Comparison of ENCODE assay signal across 8 mouse cellular contexts in genomic region chr5:113310377-113311003, GRCm38 (mm10). TPM values are rescaled to one million over a fixed set of nuclear protein-coding genes. Genes with fewer than 3 reads are reported as not detected.
DNase-seq lines count a peak whose midpoint lies in the region; TF ChIP-seq lines count a peak whose summit lies in the region.

Gene Sgsm1, minus strand, starts transcription at chr5:113310786.

- peak within 1 kb of the TSS; percentile 85 for H3K4me3 ChIP-seq in olfactory bulb, adult 2 months (ENCODE audit: insufficient read depth, low read depth, low read length)

- DNase-seq in MN1 (ENCODE audit: low spot score), result peak; percentile 94
- DNase-seq in cerebellum, adult 9-10 months, result peak; percentile 92
- DNase-seq in frontal cortex, adult 2 months (ENCODE audit: extremely low spot score in 1 of 2, low spot score in 1 of 2), result peak in 1 of 2 experiments; percentile 84
- DNase-seq in heart, postnatal 4 days, result peak; percentile 80
- peak; percentile 70 to 81 for DNase-seq in layer of hippocampus, adult 8-10 months (ENCODE audit: low spot score in 2 of 2)
- DNase-seq in lung, adult 18-20 months, result peak; percentile 76 to 82
- DNase-seq in urinary bladder, adult 2 months (ENCODE audit: low spot score), result peak; percentile 61

- peak within 1 kb of the TSS; percentile 92 for H3K27ac ChIP-seq in olfactory bulb, adult 2 months (ENCODE audit: insufficient read depth, low read depth, low read length)

- WGBS in olfactory bulb, adult 2 months, result 1% methylated on average over 53 of the region's 53 CpGs

- peak; percentile 76 for TF ChIP-seq POLR2A in olfactory bulb, adult 2 months (IDR thresholded peaks at IDR 0.05; ENCODE audit: insufficient read depth, low read depth, low read length)

- 0 out of 2 replicates have a peak, but pooled peaks have one; percentile 12 for TF ChIP-seq CTCF in olfactory bulb, adult 2 months (IDR thresholded peaks at IDR 0.05; ENCODE audit: insufficient read depth, low read depth, low read length)

- H3K4me1 ChIP-seq in olfactory bulb, adult 2 months (ENCODE audit: control insufficient read depth, insufficient read depth, low read length), result peaks cover 37% of the 10 kb centered on the region

RNA-seq across cellular contexts. Expression of gene Sgsm1, which starts in this region (rescaled TPM):
- polyA plus RNA-seq in frontal cortex, adult 2 months (2012; rRNA removed), result 66.4 and 69.8 TPM in 2 replicates
- under 1 TPM; 0.77 to 0.86 TPM for total RNA-seq in heart, postnatal 4 days (2021)
- total RNA-seq in layer of hippocampus, adult 8-10 months (2022), result 100 to 1,000 TPM in 1 of 4 experiments, 10 to 100 TPM in 3; 77.8 to 102 (median 87.4) TPM
- not detected in 2 replicates for polyA plus RNA-seq in olfactory bulb, adult 2 months (2012; ENCODE audit: insufficient read depth, insufficient read length, low replicate concordance, missing spikeins)
- 5.3 and 5.6 TPM in 2 replicates for polyA plus RNA-seq in urinary bladder, adult 2 months (2012; rRNA removed)

Comparison
In these comparisons a context has a peak if more than half of its experiments do, and no peak if none do; other contexts are left out.
1. RNA of gene Sgsm1 (total RNA-seq): 77.8 to 102 TPM in layer of hippocampus, adult 8-10 months; 0.77 to 0.86 TPM in heart, postnatal 4 days; every median in the first group is over 10 times any median in the second.
2. Peak in DNase-seq in heart, postnatal 4 days; RNA of the gene not detected or under 1 TPM.